Mouse (Mus musculus) adrenal gland, adult 10 weeks (tissue): Measurements from ENCODE around the gene Gm20696. TPM values are rescaled to one million over a fixed set of nuclear protein-coding genes. Genes with fewer than 3 reads are reported as not detected.

Experiments
- polyA plus RNA-seq: library from polyadenylated mRNA; stranded (reverse); fragments of 350-450 nt; fragmentation: Illumina TruSeq; extraction: RNeasy Lipid Tissue Mini Kit (QIAGEN cat#74804); gene quantifications from one replicate; pipeline ENCODE4 v1.2.3, GENCODE M21; 2014; ENCODE audit warnings: low read depth, low replicate concordance

Gene Gm20696
- not detected for polyA plus RNA-seq

GRCm38 (mm10) chr6:99666318-99667171, at the start of gene Gm20696, which contains the start of gene Eif4e3:
Gene Gm20696 (minus strand): TSS chr6:99666797.
Gene Eif4e3 (minus strand): TSS chr6:99666771.

DNA sequence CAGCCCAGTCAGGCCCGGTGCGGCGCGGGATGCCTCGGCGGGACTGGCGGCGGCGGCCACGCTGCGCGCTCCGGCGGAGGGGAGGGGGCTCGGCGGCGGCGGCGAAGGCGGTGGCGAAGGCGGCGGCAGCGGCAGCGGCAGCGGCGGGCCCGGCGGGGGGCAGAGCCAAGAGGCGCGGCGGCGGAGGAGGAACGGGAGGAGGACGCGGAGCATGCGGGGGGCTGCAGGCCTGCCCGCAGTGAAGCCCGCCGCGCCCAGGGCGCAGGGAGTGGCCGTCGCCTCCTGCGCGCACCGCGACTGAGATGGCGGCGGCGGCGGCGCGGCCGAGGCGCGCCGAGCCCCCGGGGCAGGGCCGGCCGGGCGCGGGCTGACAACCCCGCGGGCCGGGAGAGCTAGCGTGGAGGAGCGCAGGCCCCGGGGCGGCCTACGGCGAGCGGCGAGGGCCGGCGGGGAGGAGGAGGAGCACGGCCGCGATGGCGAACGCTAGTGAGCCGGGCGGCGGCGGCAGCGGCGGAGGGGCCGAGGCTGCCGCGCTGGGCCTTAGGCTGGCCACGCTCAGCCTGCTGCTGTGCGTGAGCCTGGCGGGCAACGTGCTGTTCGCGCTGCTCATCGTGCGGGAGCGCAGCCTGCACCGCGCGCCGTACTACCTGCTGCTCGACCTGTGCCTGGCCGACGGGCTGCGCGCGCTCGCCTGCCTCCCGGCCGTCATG, 25.8 kb upstream of the Gm20696 start, which contains the start of gene Gpr27:
Gpr27 (plus strand) TSS at position 474 of the 710 bp plus-strand sequence.

DNA sequence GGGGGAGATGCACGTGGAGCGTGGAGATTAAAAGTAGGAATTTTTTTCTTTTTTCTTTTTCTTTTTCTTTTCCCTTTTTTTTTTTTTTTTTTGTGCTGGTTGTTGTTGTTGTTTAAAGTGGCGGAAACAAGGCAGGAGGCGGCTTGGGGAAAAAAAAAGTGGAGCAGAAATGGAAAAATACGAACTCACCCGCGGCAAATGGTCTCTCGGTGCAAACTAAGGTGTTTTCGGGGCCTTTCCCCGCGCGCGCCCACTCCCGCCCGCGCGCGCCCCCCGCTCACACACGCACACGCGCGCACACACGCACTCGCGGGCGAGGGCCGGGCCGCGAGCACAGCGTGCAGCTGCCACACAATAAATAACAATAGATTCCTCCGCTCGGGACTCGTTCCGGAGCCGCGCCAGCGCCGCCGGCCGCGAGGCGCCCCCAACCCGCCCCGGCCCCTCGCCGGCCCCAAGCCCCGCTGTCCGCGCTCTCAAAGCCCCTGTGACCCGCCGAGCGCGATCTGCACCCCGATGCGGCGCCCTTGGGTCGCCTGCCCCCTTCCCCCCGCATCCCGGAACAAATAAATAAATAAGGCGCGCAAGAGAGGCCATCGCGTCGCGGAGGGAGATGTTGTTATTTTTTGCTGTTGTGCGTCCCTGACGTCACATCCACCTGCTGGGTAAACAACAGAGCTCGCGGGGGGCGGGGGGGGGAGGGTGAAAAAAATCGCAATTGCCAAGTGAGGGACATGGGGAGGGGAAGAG, 144.1 kb downstream of the Gm20696 start, which contains the start of gene Foxp1:
Foxp1 (minus strand) TSS at position 363 of the 750 bp plus-strand sequence.

Other genes starting within 250 kb of the Gm20696 start
- gene Foxp1, start 144.1 kb downstream of the Gm20696 start, polyA plus RNA-seq = 17.1 TPM
- 45.0 TPM for gene Eif4e3, start within 50 bp of the Gm20696 start, polyA plus RNA-seq
- gene Gpr27, start 25.9 kb upstream of the Gm20696 start, polyA plus RNA-seq = 5.5 TPM
- not detected for gene Prok2, start 59.6 kb upstream of the Gm20696 start, polyA plus RNA-seq